Mouse (Mus musculus): ENCODE measurements around the gene Adamtsl4.

- TF ChIP-seq POLR2A (IDR thresholded peaks at IDR 0.05; ENCODE audit: low read depth, low read length) (0 out of 2 replicates have a peak, but pooled peaks have one; percentile 36), CTCF (IDR thresholded peaks at IDR 0.05; ENCODE audit: borderline replicate concordance, insufficient read depth, low read length) (no peak)
Observed at GRCm38 (mm10) chr3:95663486-95663885, 24.2 kb downstream of the Adamtsl4 start.

All from embryonic fibroblast, embryonic 13.5 days (primary cell).